Mouse (Mus musculus) lung, adult 2 months (tissue): ENCODE measurements at regions not wholly inside any gene's neighbourhood (a gene's known extent, or its start where the extent isn't known, plus 50 kb on each side); places are given as distances from the start of the nearest gene placed in this dataset.
"Not testable (repeated sequence)": the region's sequence is repeated elsewhere in the genome, so short reads cannot be mapped to it uniquely, and the experiment has no call there.

Experiments used
- DNase-seq: peaks from one replicate; pipeline ENCODE4 v3.0.0; 2022
- H3K4me1 ChIP-seq: fragments of 200-500 bp; 2 replicates; pipeline ENCODE4 v1.6.1; 2011; ENCODE audit warnings: low read length; ENCODE audit not compliant: control insufficient read depth, insufficient read depth
- H3K4me3 ChIP-seq: fragments of 200-500 bp; replicated peaks from 2 replicates; pipeline ENCODE3; 2011; ENCODE audit warnings: low read depth, mild to moderate bottlenecking, control low read depth, low read length; ENCODE audit errors: extremely low read depth
- CTCF ChIP-seq: fragments of 200-500 bp; IDR thresholded peaks from 2 replicates; pipeline ENCODE4 v1.5.1; 2011; ENCODE audit warnings: mild to moderate bottlenecking, low read length, control low read depth; ENCODE audit not compliant: insufficient read depth
- POLR2A ChIP-seq: fragments of 200-500 bp; IDR thresholded peaks from 2 replicates; pipeline ENCODE4 v1.6.1; 2011; ENCODE audit warnings: low read depth, mild to moderate bottlenecking, control low read depth, low read length, borderline replicate concordance; ENCODE audit errors: extremely low read depth
- WGBS: fragments of 180-500 bp; shearing (Covaris S2); methylation state at CpG from one replicate; pipeline ENCODE4 v1.1.7; 2018; 5-methylcytosine and 5-hydroxymethylcytosine counted together

DNA sequence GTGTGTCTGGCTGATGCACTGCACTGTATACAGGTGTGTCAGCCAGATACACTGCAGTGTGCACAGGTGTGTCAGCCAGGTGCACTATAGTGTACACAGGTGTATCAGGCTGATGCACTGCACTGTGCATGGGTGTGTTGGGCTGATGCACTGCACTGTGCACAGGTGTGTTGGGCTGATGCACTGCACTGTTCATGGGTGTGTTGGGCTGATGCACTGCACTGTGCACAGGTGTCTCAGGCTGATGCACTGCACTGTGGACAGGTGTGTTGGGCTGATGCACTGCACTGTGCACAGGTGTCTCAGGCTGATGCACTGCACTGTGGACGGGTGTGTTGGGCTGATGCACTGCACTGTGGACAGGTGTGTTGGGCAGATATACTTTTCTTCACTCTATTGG is 181.2 kb downstream of the 1810013L24Rik start:
- TF ChIP-seq CTCF, result no peak
- TF ChIP-seq POLR2A, result no peak
- DNase-seq, result no peak
- Histone ChIP-seq H3K4me1 (no peaks in the 10 kb centered on the region), H3K4me3 (no peak overlapping the region)
- WGBS, result 82% methylated on average over 1 of the region's 1 CpGs

DNA sequence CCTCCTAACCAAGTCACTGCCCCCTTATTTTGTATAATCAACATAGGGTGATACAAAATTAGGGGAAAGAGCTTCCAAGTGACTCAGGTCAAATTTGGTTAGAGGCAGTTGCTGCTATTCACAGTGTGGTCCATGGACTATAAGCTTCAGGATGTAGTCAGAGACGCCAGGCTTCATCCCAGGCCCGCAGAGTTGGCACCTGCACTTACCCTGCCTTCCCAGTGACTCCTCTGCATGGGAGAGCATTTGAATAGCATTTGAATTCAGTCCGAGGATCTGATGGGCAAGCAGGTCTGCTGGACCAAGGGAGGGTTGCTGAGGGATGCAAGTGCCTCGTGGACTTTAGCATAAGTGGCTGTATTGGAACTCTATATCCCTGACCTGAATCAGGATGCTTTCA is 181.8 kb downstream of the 1810013L24Rik start:
- no peak for DNase-seq
- no peak for TF ChIP-seq POLR2A
- no peak for TF ChIP-seq CTCF
- 68% methylated on average over 4 of the region's 4 CpGs for WGBS
- no peak overlapping the region for H3K4me3 ChIP-seq
- H3K4me1 ChIP-seq, result no peaks in the 10 kb centered on the region

DNA sequence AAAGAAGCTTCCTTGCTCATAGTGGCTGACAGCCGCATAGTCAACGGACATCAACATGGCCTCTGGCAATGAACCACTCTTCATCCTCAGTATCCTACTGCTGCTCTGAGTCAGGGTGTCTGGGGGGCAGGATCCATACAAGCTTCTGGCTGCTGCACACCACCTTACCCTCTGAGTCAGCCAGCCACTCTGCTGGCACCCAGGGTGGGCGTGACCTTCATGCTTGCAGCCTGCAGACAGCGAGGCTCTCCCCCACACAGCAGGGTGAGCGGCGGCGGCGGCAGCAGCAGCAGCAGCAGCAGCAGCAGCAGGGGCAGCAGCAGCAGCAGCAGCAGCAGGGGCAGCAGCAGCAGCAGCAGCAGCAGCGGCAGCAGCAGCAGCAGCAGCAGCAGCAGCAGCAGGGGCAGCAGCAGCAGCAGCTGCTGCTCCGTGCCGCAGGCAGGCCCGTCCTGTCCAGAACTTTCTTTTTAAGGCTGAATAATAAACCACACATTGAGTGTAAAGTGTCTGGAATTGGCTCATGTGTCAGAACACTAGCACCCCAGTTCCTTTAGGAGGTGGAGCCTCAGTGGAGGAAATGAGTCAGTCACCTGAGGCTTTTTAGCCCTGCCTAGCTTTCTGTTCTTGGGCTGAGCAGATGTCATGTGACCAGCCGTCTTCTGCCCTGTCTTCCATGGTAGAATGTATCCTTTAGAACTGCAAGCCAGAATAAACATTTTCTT is 186.3 kb downstream of the 1810013L24Rik start:
- no peaks in the 10 kb centered on the region for H3K4me1 ChIP-seq
- TF ChIP-seq POLR2A (no peak), CTCF (no peak)
- 63% methylated on average over 13 of the region's 13 CpGs for WGBS
- no peak for DNase-seq
- H3K4me3 ChIP-seq, result no peak overlapping the region

DNA sequence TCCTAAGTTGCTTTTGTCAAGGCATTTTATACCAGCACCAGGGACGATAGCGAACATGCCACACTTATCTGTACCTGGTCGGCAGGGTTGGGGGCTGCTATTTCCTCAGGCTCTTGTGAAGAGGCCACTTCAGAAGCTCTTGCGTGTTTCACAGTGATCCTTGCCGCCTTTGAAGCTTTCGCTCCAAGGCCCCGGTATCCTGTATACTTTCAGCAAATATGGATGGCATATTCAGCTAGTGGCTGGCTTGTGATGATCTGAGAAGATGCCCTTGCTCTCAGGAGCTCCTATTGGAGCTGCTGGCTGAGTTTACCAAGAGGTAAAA is 186.8 kb downstream of the 1810013L24Rik start:
- H3K4me1 ChIP-seq, result no peaks in the 10 kb centered on the region
- DNase-seq, result peak; percentile 4
- TF ChIP-seq CTCF (no peak), POLR2A (no peak)
- H3K4me3 ChIP-seq, result no peak overlapping the region
- 72% methylated on average over 7 of the region's 7 CpGs for WGBS

DNA sequence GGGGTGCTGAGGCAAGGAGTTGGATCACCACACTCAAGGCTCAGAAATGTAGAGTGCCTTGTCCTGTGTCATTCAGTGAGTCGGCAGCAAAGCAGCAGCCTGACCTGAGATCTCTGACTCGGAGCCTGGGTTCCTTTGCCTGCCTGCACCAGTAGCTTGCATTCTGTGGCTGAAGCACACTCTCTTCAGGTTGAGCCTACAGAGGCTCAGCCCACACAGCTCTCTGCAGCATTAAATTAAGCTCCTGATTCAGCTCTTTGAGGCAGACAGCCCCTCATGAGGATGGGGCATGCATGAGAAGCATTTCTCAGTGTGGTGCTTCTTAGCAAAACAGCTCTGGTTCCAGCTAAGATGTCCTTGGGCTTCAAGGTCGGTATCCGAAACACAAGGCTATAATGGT is 200.8 kb downstream of the 1810013L24Rik start:
- DNase-seq, result no peak
- TF ChIP-seq CTCF (no peak), POLR2A (no peak)
- Histone ChIP-seq H3K4me3 (no peak overlapping the region), H3K4me1 (no peaks in the 10 kb centered on the region)
- 80% methylated on average over 4 of the region's 4 CpGs for WGBS

DNA sequence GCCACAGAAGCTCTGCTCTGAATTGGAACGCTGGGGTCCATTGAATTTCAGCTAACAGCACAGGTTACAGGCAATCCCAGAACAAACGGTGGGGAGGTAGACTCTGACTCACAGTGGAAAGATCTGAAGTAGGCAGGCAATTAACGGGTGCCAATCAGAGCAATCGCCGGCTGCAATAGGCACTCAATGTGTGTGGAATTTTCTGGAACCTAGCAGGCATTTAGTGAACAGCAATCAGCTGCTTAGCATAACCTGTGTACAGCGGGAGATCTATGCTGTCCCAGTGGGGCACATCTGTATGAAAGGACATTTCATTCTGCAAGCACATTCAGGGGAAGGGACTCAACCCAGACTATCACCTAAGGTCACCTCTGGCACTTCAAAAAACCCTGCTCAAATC is 213.4 kb downstream of the 1810013L24Rik start:
- DNase-seq, result no peak
- no peak overlapping the region for H3K4me3 ChIP-seq
- TF ChIP-seq CTCF (no peak), POLR2A (no peak)
- WGBS, result 69% methylated on average over 6 of the region's 6 CpGs
- H3K4me1 ChIP-seq, result no peaks in the 10 kb centered on the region

DNA sequence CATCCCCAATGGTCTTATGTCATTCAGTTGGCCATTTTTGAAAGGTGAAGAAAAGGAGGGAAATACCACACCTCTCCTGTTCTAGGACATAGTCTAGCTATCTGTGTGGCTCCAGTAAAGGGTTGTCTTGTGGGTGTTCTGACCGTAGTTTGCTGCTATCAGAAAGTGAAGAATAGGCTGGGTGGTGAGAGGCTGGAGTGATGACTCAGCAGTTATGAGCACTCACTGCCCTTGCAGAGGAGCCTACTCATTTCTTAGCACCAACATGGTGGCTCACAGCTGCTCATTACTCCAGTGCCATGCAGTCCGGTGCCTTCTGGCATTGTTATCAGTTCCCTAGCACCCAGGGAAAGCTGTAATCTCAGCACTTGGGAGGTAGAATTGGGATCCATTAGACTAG is 217.0 kb downstream of the 1810013L24Rik start:
- DNase-seq, result no peak
- H3K4me1 ChIP-seq, result no peaks in the 10 kb centered on the region
- TF ChIP-seq POLR2A (no peak), CTCF (no peak)
- no peak overlapping the region for H3K4me3 ChIP-seq
- WGBS, result 63% methylated on average over 2 of the region's 2 CpGs

DNA sequence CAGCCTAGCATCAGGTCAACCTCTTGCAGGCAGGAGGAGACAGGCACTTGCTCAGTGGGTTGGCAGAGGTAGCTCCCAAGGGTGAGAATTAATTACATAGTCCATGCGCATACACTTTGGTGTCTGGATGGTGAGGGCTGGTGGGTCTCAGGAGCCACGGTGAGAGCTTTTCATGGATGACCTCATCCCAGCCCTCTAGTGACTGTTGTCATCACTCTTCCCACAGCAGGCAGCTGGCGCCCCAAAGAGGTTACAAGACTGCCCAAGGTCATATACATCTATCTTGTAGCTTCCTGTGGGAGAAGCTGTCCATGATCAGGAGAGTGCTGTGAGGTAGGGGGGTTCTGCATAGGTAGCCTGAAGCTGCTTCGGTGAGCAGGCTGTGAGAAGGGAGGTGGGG is 224.5 kb downstream of the 1810013L24Rik start:
- Histone ChIP-seq H3K4me1 (no peaks in the 10 kb centered on the region), H3K4me3 (no peak overlapping the region)
- TF ChIP-seq CTCF, result no peak
- TF ChIP-seq POLR2A, result no peak
- no peak for DNase-seq
- 46% methylated on average over 4 of the region's 4 CpGs for WGBS

DNA sequence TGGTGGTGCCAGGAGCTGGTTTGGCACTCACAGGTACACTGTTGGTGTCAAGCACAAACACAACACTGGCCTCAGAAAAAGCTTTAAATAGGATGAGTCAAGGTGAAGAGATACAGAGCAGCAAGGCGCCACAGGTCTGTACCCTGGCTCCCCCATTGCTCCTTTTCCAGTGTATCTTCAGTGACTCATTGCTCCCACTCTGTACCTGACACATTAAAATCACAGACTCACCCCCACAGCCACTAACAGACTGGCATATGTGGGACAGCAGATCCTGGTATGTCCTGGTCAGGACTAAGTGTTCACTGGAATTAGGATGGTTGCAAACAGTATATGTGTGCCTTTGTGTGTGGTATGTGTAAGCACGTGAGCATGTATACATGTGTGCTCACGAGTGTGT is 226.5 kb downstream of the 1810013L24Rik start:
- Histone ChIP-seq H3K4me3 (no peak overlapping the region), H3K4me1 (no peaks in the 10 kb centered on the region)
- TF ChIP-seq CTCF (no peak), POLR2A (no peak)
- DNase-seq, result no peak
- 63% methylated on average over 3 of the region's 3 CpGs for WGBS

DNA sequence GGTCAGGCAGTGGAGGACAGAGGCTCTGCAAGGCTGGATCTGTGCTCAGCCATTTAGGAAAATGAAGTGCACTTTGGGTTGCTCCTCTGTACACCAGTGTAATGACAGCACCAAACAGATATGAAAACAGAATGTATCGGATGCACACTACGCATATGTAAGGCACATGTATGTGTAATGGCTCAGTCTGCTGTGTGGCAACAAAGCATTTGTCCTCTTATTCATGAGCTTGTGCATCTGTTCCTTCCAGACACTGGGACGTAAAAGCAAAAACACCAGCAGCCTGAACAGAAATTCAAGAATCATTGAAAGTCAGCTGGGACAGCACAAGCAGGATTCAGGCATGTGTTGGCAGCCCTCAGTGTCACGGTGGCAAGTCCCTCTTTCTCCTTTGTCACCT is 241.6 kb downstream of the 1810013L24Rik start:
- Histone ChIP-seq H3K4me1 (no peaks in the 10 kb centered on the region), H3K4me3 (no peak overlapping the region)
- no peak for DNase-seq
- 88% methylated on average over 4 of the region's 4 CpGs for WGBS
- TF ChIP-seq POLR2A (no peak), CTCF (no peak)

DNA sequence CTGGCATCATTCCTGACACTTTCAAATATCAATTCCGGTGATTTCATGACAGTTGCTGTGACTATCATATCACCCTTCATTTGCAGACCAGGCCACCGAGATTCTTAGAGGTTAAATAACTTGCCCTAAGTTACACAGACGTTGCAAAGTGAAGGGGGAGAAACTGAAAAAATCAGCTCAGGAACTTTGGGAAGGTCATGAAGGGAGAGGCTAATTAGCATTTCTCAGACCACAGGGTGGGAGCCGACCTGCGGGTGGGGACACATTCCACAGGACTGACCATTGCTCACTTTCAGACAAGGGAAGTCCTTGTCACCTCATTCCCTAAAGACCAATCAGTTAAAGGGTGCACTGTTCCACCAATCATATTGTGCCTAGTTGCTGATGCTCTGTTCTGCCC is 242.1 kb downstream of the 1810013L24Rik start:
- WGBS, result 79% methylated on average over 5 of the region's 5 CpGs
- H3K4me1 ChIP-seq, H3K4me3 ChIP-seq, DNase-seq: not testable (repeated sequence)
